Mouse (Mus musculus) cerebellum, adult 2 months (tissue): Measurements from ENCODE around the gene Oosp1. TPM values are rescaled to one million over a fixed set of nuclear protein-coding genes. Genes with fewer than 3 reads are reported as not detected.

Experiments used
- DNase-seq, 2 experiments: peaks; one replicate each; pipeline ENCODE4 v3.0.0; 2021
- H3K27ac ChIP-seq: fragments of 200-500 bp; 2 replicates; pipeline ENCODE4 v1.5.1; 2012; ENCODE audit warnings: low read length, control low read depth, inconsistent platforms; ENCODE audit not compliant: insufficient read depth
- H3K27me3 ChIP-seq: fragments of 200-500 bp; 2 replicates; pipeline ENCODE4 v1.6.1; 2012; ENCODE audit warnings: inconsistent platforms, mild to moderate bottlenecking, low read length, moderate library complexity; ENCODE audit not compliant: control insufficient read depth, insufficient read depth
- H3K4me1 ChIP-seq: fragments of 200-500 bp; 2 replicates; pipeline ENCODE4 v1.6.1; 2011; ENCODE audit warnings: low read length; ENCODE audit not compliant: control insufficient read depth, insufficient read depth
- H3K4me3 ChIP-seq: fragments of 200-500 bp; replicated peaks from 2 replicates; pipeline ENCODE3; 2011; ENCODE audit warnings: mild to moderate bottlenecking, low read depth, low read length, control low read depth; ENCODE audit not compliant: insufficient read depth
- CTCF ChIP-seq: fragments of 200-500 bp; IDR thresholded peaks from 2 replicates; pipeline ENCODE4 v1.5.1; 2011; ENCODE audit warnings: low read depth, mild to moderate bottlenecking, control low read depth, low read length, moderate library complexity, borderline replicate concordance; ENCODE audit not compliant: insufficient read depth
- POLR2A ChIP-seq: fragments of 200-500 bp; IDR thresholded peaks from 2 replicates; pipeline ENCODE4 v1.6.1; 2011; ENCODE audit warnings: low read length, control low read depth, borderline replicate concordance; ENCODE audit not compliant: insufficient read depth
- WGBS: fragments of 180-500 bp; shearing (Covaris S2); methylation state at CpG from one replicate; pipeline ENCODE4 v1.1.7; 2018; 5-methylcytosine and 5-hydroxymethylcytosine counted together
- polyA plus RNA-seq: library from polyadenylated mRNA; depleted of rRNA; stranded (reverse); fragments of >200 nt; gene quantifications from 2 replicates; pipeline ENCODE4 v1.2.3, GENCODE M21; 2012

Oosp1 gene
- polyA plus RNA-seq, 1 experiment: not detected

GRCm38 (mm10) chr19:11646166-11646565, 44.8 kb downstream of the Oosp1 start:
- Histone ChIP-seq H3K27ac (no peak overlapping the region), H3K27me3 (no peaks in the 10 kb centered on the region), H3K4me3 (no peak overlapping the region), H3K4me1 (no peaks in the 10 kb centered on the region)
- no peak for DNase-seq
- WGBS: 75% methylated on average over 3 of the region's 3 CpGs
- TF ChIP-seq POLR2A: no peak
- TF ChIP-seq CTCF: no peak

GRCm38 (mm10) chr19:11640732-11641131, 50.2 kb downstream of the Oosp1 start, which contains the start of gene Ms4a3:
Gene Ms4a3, minus strand, starts transcription at chr19:11640851.
- no peaks in the 10 kb centered on the region for H3K4me1 ChIP-seq
- H3K27me3 ChIP-seq: no peaks in the 10 kb centered on the region
- TF ChIP-seq POLR2A (no peak), CTCF (no peak)
- 58% methylated on average over 1 of the region's 1 CpGs for WGBS
- DNase-seq: no peak
- H3K27ac ChIP-seq: no peak within 1 kb of the TSS
- no peak within 1 kb of the TSS for H3K4me3 ChIP-seq

GRCm38 (mm10) chr19:11639038-11639437, 51.9 kb downstream of the Oosp1 start:
- H3K27ac ChIP-seq: no peak overlapping the region
- H3K27me3 ChIP-seq: no peaks in the 10 kb centered on the region
- no peaks in the 10 kb centered on the region for H3K4me1 ChIP-seq
- 71% methylated on average over 4 of the region's 4 CpGs for WGBS
- TF ChIP-seq CTCF (no peak), POLR2A (no peak)
- H3K4me3 ChIP-seq: no peak overlapping the region
- no peak for DNase-seq

GRCm38 (mm10) chr19:11635572-11635971, 55.4 kb downstream of the Oosp1 start:
- Histone ChIP-seq H3K4me3 (no peak overlapping the region), H3K27ac (no peak overlapping the region), H3K4me1 (no peaks in the 10 kb centered on the region), H3K27me3 (no peaks in the 10 kb centered on the region)
- 88% methylated on average over 5 of the region's 5 CpGs for WGBS
- no peak for DNase-seq
- no peak for TF ChIP-seq CTCF
- no peak for TF ChIP-seq POLR2A

- no peak overlapping the region for H3K27ac ChIP-seq
- DNase-seq: no peak
- no peak for TF ChIP-seq CTCF
- no peak for TF ChIP-seq POLR2A
- WGBS: 78% methylated on average over 2 of the region's 2 CpGs
- no peaks in the 10 kb centered on the region for H3K27me3 ChIP-seq
- H3K4me1 ChIP-seq: no peaks in the 10 kb centered on the region
- no peak overlapping the region for H3K4me3 ChIP-seq
These were observed 56.6 kb downstream of the Oosp1 start for GRCm38 (mm10) chr19:11634330-11634729.

- TF ChIP-seq CTCF (no peak), POLR2A (no peak)
- H3K4me3 ChIP-seq: no peak overlapping the region
- no peak for DNase-seq
- WGBS: 85% methylated on average over 1 of the region's 1 CpGs
- no peaks in the 10 kb centered on the region for H3K27me3 ChIP-seq
- no peaks in the 10 kb centered on the region for H3K4me1 ChIP-seq
- H3K27ac ChIP-seq: no peak overlapping the region
These were observed 57.2 kb downstream of the Oosp1 start for GRCm38 (mm10) chr19:11633732-11634131.

GRCm38 (mm10) chr19:11625231-11625630, 65.7 kb downstream of the Oosp1 start:
- 77% methylated on average over 5 of the region's 5 CpGs for WGBS
- Histone ChIP-seq H3K27me3 (no peaks in the 10 kb centered on the region), H3K27ac (no peak overlapping the region), H3K4me3 (no peak overlapping the region), H3K4me1 (no peaks in the 10 kb centered on the region)
- no peak for DNase-seq
- TF ChIP-seq CTCF (no peak), POLR2A (no peak)

GRCm38 (mm10) chr19:11624800-11625199, 66.2 kb downstream of the Oosp1 start:
- Histone ChIP-seq H3K27me3 (no peaks in the 10 kb centered on the region), H3K4me1 (no peaks in the 10 kb centered on the region), H3K27ac (no peak overlapping the region), H3K4me3 (no peak overlapping the region)
- no peak for DNase-seq
- TF ChIP-seq POLR2A (no peak), CTCF (no peak)
